Mouse (Mus musculus): Measurements from ENCODE around the gene Cfap300.
A peak's percentile ranks its signal among the peaks of the same experiment; 100 is the strongest.

The Cfap300 gene

DNA sequence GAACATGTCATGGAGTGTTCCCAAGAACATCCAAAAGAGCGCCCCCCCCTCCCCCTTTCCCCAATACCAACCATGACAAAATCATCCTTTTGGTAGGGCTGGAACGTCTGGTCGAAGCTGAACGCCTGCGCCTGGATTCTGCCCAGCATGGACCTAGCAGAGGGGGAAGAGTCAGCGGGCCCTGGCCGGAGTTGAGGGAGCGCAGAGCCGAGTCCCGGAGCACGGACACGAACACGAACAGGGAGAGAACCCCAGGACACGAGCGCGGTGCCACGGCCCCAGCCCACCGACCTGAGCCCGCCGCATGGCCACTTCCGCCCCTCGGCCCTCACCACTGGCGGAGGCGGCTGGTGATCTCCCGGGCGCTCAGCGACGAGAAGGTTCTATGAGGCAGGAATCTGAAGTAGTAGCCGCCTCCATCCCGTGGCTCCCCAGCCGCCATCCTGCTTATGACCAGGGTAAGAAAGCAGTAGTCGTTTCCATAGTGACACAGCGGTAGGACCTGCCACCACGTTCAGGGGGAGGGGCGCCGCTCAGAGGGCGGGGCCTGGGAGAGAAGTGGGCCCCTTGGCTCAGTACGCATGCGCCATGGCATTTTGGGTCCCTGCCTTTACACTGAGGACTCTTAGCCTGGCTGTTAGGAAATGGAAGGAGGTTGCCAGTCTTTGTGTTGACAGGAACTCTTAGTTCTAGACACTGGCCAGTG is at the start of gene Cfap300:
TSS of gene Cfap300 (minus strand) at position 486 of the 706 bp plus-strand sequence.
- DNase-seq (ENCODE audit: low read depth, low spot score), result peak; percentile 98

- no peak for DNase-seq (ENCODE audit: low read depth, low spot score)
Observed at GRCm38 (mm10) chr9:8078882-8079281, 36.3 kb upstream of the Cfap300 start.

DNA sequence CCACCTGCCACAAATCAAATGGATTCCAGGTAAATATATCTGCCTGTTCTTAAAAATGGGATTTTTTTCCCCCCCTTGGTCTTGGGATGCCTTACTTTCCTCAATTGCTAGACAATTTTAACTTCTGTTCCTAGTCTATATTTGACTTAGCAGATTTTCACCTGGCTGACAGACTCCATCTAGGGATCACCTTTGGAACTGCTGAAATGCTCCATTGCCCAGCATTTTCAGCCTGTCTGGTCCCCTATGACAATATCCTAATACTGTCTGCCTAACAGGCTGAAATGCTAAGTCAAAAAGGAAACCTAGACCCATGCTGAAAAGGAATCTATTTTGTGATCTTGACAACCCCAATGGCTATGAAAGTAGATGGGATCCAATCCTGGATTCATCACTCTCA is 31.7 kb upstream of the Cfap300 start:
- peak; percentile 33 for DNase-seq (ENCODE audit: low read depth, low spot score)

DNA sequence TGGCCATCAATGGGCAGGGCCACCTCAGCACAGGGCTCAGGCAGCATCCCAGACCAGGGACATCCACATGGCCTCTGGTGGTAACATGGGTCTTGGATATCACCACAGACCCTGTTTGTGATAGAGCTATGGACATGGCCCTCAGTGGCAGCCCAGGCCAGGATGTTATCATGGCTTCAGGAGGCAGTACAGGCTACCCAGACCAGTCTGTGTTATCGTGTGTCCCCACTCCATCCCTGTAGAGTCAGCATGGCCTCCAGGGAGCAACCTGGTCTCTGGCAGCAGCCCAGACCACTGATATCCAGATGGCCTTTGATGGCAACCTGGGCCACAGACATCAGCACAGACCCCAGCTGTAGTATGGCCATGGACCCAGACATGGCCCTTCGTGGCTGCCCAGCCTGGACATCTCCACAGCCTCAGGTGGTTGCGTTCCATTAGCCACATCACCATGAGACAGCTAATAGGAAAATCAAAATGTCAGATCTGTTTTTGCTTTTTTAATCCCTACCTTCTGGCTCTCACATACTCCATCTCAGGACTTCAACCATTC is 30.7 kb upstream of the Cfap300 start:
- no peak for DNase-seq (ENCODE audit: low read depth, low spot score)

DNA sequence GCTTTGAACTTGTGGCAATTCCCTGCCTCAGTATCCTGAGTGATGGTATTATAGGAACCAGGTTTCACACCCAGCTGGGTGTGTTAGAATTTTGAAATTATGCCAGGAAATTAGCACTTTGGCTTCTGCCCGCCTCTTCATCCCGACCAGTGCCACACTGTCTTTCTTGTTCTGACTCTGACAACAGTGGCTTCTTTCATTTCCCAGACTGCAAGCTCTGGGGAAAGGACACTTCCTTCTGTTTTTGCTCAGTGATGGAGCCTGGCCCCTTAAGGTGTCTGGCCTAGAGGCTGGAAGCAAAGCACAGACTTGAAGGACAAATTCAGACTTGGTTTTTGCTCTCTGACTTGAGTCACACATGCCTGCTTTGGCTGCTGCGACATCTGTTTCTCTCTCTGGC is 17.0 kb upstream of the Cfap300 start:
- no peak for DNase-seq (ENCODE audit: low read depth, low spot score)

- peak; percentile 43 for DNase-seq (ENCODE audit: low read depth, low spot score)
Observed at GRCm38 (mm10) chr9:8054831-8055230, 12.2 kb upstream of the Cfap300 start.

- no peak for DNase-seq (ENCODE audit: low read depth, low spot score)
Observed at GRCm38 (mm10) chr9:8043044-8043387, 393 bp upstream of the Cfap300 start.

DNA sequence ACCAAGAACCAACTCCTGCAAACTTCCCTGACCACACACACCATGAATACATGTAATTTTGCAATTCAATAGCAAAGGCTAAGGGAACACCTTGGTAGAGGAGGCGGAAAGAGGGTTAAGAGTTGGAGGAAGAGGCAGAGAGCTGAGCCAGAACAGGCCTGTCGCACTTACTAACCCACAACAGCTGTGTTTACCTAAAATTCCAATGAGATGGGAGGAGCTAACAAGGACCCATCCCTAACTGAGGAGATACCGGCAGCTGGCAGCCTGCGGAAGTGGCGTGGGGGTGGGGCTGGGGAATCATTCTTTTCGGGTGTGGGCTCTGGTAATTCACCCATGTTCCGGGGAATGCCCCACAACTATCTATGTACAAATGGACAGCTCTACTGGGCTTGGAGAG is 7.1 kb downstream of the Cfap300 start:
- DNase-seq (ENCODE audit: low read depth, low spot score), result peak; percentile 94

DNA sequence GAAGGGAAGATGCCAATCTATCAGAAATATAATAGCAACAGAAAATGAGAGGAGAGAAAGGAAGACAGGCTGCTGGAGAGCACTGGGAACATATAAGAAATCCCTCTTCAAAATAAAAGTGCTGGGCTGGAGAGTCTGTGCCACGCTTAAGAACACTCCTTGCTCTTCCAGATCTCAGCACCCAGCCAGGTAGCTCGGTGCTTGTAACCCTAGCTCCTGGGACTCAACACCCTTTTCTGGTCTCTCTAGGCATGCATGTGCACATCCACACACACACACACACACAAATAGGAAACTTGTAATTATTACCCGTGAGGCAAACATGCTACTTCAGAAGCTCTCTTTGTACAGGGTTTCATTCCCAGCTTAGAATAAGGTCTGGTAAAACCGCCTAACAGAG is 7.5 kb downstream of the Cfap300 start:
- DNase-seq (ENCODE audit: low read depth, low spot score), result peak; percentile 22

DNA sequence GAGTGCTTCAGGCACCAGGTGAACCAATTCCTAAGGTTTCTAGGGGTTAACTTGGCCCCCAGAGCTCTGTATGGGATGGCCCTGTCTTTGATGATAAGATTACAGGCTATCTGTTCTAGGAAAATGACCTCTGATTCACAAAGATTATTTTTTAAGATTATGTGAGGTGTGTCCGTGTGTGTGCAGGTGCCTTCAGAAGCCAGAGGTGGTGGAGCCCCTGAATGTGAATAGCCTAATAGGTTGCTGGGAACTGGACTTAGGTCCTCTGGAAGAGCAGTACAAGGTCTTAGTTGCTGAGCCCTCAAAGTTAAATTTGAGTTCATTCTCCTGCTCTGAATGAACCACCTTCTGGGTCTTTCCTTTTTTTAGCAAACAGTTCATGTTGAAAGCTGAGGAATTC is 8.5 kb downstream of the Cfap300 start:
- DNase-seq (ENCODE audit: low read depth, low spot score), result no peak

GRCm38 (mm10) chr9:8032847-8033246 is 9.8 kb downstream of the Cfap300 start:
- DNase-seq (ENCODE audit: low read depth, low spot score), result no peak

- no peak for DNase-seq (ENCODE audit: low read depth, low spot score)
Observed at GRCm38 (mm10) chr9:8018609-8019008, 24.0 kb downstream of the Cfap300 start.

DNA sequence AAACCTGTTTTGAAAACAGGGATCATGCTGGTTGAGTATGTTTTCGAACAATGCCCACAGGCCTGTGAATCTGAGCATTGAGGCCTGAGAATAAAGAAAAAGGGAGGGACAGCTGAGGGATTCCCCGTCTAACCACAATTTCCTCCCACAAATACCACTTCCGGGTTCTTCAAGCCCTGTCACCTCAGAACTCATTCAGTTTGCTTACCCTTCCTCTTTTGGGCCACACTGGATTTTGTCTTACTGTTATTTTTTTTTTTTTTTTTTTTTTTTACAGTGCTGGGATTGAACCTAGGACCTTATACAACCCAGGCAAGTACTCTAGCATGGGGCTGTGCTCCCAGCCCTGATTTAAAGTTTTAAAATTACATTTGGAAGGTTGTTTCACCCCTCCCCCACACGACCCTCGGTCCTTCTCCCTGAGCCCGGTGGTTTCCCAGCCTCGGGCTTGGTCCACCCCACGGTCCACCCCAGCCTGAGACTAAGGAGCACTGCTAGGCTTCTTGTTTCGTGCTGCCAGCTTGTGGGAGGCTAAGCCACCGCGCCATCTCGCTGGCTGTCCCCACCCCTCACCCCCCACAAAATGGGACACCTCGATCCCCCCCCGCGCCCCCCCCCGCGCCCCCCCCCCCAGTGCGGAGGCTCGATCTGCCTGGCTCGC is 25.2 kb downstream of the Cfap300 start:
- DNase-seq (ENCODE audit: low read depth, low spot score), result no peak

DNA sequence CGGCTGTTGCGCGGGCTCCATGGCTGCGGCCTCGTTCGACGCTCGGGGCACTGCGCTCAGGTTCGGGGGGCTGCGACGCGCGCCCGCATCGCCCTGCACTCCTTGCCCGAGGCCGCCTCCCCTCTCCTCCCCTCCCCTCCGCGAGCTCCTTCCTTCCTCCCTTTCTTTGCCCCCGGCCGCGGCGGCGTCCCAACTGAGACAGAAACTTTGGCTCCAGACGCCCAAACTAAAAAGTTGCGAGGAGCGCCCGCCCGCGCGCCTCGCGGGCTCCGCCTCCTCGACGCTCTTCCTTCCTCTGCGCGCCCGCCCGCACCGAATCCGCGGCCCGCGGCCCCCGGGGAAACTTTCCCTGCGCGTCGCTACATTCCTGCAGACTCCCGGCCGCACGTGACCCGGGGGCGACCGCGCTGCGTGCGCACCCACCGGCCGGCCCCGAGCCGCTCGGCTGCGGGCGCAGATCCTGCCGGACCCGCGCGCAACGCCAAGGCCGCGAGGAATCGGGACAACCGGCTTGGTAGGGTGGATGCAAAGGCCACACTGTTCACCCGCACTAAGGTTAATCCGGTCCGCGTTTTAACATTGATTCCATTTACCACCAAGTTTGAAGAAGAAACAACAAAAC is 38.1 kb downstream of the Cfap300 start, which contains the start of gene Yap1:
TSS of gene Yap1 (minus strand) at position 227 of the 622 bp plus-strand sequence.
- peak; percentile 93 for DNase-seq (ENCODE audit: low read depth, low spot score)

- peak; percentile 85 for DNase-seq (ENCODE audit: low read depth, low spot score)
Observed at GRCm38 (mm10) chr9:8003301-8004271, 39.0 kb downstream of the Cfap300 start.

DNA sequence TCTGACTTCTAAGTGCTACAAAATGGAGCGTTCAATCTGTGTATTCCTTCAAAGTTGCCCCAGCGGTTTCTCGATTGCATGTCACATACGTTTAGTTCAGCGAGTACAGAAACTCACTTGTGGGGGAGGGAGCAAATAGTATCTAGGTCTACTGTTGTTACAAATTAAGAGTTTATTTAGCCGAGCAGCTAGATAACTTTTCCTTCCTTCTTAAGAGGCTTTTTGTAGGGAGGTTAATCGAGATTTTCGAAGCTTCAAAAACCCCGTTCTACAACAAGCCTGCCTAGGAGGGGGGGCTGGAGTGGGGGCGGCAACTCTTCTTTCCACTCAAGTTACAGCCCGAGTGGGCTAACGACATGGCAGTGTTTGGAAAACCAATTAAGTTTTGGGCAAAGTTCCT is 39.8 kb downstream of the Cfap300 start:
- DNase-seq (ENCODE audit: low read depth, low spot score), result no peak

DNA sequence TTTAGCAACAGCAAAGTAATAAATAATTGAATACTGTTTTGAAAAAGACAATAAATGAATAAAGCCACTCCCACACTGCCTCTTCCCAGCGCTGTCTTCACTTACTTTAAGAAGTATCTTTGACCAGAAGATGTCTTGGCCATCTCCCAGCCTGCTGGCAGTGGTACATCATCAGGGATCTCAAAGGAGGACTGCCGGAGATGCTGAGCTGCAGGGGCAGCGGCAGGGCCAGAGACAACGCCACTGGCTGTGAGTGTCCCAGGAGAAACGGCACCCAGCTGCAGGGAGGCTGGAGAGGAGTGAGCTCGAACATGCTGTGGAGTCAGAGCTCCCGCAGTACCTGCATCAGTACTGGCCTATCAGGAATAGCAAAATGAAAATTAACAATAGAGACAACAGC is 41.3 kb downstream of the Cfap300 start:
- DNase-seq (ENCODE audit: low read depth, low spot score), result no peak

DNA sequence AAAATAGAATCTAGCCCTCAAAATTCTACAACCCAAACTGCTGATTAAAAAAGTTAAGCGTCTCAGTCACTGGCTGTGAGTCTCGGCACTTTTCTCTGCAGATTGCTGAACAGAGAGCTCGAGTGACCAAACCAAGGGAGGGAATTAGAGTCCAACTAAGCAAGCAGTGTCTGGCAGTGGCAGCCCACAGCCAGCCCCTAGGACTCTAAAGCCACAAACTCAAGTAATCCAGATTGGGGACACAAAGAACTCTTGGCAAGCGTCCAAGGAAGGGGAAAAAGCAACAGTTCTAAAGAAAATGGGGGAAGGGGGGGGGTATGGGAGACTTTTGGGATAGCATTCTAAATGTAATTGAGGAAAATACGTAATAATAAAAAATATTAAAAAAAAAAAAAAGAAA is 48.3 kb downstream of the Cfap300 start:
- no peak for DNase-seq (ENCODE audit: low read depth, low spot score)

DNA sequence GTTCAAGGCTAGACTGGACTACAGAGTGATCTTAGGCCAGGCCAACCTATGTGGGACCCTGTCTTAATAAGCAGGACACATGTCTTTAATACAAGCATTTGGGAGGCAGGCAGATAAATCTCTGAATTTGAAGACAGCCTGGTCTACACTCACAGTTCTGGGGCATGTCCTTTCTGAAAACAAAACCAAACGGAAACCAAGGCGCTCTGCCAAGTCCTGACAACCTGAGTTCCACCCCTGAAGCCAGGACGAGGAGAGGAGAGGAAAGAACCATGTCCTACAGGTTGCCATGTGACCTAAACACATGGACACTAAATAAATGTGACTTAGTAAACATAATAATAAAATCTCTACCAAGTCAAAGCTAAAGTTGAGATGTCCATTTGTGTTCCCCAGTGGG is 50.0 kb downstream of the Cfap300 start:
- DNase-seq (ENCODE audit: low read depth, low spot score), result no peak

DNA sequence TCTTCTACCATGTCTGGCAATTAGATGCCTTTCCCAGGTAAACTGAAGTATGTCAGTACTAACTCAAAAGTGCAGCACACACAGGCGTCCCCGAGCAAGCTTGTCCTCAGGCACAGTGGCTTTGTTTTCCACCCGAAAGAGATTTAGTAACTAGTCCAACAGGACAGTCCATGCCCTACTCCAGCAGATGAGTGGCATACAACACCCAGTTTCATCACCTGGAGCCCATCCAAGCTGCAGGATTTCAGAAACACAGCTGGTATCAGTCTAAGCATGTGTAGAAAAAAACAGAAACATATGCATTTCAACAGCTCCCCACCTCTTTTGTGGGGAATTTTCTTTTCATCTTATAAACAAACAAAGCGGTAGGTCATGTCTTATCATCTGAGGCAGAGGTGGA is 51.7 kb downstream of the Cfap300 start:
- no peak for DNase-seq (ENCODE audit: low read depth, low spot score)

DNA sequence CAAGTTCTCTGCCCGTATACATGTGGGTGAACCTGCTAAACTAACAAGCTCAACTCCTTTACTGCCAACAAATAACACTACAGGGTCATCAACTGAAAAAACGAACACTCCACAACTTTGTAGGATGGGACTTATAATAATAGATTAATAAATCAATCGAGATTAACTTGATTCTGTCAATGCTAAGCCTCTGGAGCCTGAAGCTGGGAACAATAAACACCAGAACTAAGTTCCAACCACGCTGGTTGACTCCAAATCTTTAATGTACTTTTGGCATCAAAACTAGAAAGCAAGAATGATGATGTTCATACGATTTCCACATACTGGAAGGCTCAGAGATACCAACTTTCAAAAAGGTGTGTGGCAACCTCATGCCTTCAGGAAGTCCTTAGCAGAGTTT is 55.5 kb downstream of the Cfap300 start:
- DNase-seq (ENCODE audit: low read depth, low spot score), result no peak

GRCm38 (mm10) chr9:7984287-7984686 is 58.3 kb downstream of the Cfap300 start:
- no peak for DNase-seq (ENCODE audit: low read depth, low spot score)

Measured in R1 (cell line).